Mouse (Mus musculus) forelimb bud, embryonic 11.5 days (tissue): Measurements from ENCODE around the gene Tgfb3.

ENCODE experiments used
- DNase-seq: peaks from one replicate; pipeline ENCODE4 v3.0.0-alpha.2; 2012; ENCODE audit warnings: low read depth, low spot score

The Tgfb3 gene

DNA sequence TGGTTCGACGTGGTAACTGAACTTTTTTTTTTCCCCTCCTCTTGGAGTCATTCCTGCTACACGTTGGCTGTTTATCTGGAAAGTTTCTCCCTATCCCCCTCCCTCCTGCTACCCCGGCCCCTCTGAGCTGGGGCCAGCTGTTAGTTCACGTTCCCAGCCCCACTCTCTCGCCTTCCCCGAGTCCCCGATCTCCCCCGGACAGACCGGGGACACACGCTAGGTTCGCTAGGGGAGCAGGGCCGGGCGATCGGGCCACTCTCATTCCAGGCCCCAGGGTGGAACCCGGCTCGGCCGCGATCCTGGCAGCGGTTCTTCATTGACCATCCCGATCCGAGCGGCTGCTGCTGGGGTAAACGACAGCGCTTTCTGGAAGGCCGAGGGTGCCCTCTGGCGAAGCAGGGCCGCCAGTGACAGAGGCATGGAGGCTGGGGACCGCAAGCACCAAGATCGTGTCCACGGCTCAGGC, 394 bp upstream of the Tgfb3 start:
- peak; percentile 88 for DNase-seq

DNA sequence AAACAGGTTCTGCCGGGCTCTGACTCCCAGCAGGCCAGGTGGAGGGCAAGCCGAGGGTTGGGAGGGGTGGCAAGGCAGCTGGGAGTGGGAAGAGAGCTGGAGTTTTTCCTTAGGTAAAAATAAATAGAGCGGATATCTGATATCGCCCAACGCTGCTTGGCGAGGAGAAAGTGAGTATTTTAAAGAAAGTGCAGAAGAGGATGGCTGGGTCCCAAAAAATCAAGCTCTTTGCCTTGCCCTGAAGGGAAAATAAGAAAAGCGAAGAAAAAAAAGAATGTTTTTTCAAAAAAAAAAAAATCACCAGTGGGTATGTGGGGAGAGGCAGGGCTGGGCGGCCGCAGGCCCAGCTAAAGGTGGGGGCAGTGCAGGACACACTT, 677 bp downstream of the Tgfb3 start:
- no peak for DNase-seq

DNA sequence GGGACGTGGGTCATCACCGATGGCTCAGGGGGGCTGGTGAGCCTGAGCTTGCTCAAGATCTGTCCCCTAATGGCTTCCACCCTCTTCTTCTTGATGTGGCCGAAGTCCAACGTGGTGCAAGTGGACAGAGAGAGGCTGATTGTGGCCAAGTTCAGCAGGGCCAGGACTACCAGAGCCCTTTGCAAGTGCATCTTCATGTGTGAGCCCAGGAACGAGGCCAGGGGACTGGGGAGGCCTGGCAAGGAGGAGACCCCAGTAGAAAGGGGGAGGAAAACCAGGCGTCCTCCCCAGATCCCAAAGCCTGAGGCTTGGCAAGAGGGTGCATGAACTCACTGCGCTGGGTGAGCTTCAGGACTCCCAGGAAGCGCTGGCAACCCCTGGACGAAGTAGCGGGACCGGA, 1.1 kb downstream of the Tgfb3 start:
- DNase-seq = no peak

DNA sequence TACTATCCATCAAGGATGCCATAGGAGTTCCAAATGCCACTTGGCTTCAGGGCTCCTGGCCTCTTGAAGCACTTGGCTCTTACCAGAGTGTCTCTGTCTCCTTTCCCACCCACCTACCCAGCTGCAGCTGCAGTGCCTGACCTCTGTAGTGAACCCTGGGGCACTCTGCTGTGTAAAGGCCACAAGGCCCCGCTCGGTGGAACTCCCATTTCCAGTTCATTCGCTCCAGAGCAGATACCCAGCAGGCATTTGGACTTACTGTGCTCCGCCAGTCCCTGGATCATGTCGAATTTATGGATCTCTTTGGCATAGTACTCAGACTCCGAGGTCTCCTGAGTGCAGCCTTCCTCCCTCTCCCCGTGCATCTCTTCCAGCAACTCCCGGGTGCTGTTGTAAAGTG, 1.5 kb downstream of the Tgfb3 start:
- DNase-seq = no peak

DNA sequence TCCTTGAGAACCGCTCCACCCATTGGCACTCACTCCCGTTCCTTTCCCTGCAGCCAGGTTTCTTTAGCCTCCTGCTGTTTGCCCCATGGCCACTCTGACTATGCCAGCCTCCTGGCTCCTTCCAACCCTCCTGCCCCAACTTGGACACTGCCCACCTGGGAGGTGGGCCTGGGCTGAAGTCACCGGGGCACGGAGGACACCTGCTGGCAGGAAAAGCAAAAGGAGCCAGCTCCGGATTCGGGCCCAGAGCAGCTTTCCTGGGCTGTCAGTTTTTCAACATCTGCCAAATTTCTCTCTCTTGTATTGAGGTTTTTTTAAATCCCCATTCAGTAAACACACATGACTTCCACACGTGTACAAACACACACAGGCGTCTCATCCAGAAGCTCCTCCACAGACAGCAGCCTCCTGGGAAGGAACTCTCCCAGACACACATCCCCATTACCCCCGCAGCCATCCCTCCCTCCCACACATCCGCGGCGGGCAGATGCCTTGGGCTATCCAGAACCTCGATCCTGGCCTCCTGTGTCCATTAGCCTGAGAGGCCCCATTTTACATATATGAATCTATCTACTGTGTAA, 2.4 kb downstream of the Tgfb3 start:
- no peak for DNase-seq

DNA sequence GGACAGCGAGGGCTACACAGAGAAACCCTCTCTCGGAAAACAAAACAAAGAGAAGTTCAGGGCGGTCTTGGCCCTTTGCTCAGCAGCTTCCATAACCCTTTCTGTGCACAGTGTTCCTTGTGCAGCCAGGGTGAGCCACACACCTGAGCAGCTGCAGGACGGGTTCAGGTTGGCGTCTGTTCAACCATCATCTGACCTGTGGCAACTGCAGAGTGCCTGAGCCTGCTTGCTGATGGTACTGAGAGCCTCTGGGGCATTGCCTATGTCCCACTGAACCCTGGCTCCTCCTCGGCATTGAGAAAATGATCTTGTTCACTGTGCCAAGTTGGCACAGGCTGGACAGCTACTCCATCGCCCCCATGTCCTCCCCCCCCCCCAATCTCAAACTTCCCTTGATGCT, 3.5 kb downstream of the Tgfb3 start:
- no peak for DNase-seq

DNA sequence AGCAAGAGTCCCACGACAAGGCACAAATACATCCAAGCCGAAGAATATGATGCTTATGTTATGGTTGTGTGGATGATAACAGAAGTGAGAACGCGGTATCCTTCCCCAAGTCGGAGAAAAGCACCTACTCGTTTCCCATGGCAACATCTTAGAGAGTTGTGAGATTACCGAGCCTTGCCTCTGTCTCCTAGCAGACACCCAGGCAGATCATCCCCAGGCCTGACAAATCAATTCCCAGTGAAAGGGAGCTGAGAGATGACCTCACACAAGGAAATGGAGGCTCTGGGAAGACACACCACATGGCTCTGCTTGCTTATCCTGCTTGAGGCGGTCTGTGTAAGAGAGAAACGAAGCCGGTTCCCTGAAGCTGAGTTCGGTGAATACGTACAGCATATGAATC, 4.2 kb downstream of the Tgfb3 start:
- no peak for DNase-seq

DNA sequence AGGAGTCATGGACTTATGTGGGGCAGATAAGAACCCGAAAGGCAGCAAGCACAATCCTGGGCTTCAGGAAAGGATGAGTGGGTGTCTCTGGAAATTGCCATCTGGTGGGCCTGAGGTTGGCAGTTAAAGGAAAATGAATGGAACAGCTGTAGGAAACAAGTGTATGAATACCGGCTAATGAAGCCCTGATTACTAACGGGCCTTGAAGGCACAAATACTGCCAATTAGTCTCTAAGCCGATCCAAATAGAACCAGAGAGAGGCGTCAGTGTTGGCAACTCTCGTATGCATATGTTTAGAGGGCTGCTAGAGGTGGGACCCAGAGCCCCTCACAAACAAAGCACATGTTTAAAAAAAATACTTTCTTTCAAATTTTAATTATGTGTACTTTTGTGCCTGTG, 7.4 kb downstream of the Tgfb3 start:
- DNase-seq = no peak

DNA sequence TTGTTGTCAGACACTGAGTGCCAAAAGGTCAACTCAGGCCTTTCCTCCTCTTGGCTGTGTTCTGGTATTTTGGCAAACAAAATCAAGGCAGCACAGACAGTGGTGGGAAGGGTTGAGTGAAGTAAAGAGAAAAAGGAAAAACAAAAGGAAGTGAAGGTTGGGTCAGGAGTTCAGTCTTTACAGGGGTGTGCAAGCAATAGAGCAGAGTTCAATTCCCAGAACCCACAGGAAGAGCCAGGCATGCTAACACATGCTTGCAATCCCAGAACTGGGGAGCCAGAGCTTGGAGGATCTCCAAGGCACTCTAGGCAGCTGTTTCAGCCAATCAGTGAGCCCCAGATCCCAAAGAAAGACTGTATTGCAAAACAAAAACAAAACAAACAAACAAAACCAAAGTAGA, 14.0 kb downstream of the Tgfb3 start:
- no peak for DNase-seq

DNA sequence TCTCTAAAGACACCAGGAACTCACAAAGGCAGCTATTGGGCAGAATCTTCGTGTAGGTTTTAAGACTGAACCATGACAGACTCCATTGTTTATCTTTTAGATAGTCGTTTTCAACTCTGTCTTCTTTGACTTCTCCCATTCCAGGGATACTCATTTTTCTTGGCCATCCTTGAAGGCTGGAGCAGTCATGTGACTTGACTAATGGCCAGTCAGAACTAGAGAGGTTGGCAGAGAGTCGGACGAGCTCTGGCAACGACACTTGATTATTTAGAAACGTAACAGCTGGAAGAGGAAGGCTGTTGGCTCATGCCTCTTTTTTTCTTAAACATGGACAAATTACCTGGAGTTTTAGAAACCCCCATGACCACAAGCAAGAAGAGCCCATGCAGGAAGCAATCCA, 19.5 kb downstream of the Tgfb3 start:
- no peak for DNase-seq

DNA sequence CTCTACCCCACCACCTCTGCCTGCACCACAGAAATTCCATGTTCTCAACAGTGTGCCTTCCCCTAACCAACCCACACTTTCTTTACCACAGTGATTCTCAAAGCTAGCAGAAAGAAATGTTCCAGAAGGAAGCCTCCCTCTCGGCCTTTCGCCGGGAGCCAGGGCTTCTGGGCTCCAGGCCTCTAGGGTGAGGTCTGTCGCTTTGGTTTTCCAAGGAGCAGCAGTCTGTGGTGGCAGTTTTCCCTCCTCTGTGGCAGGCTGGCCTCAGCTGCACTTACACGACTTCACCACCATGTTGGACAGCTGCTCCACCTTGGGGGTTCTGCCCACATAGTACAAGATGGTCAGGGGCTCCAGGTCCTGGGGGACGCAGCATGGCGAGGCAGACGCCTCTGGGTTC, 21.3 kb downstream of the Tgfb3 start:
- no peak for DNase-seq

DNA sequence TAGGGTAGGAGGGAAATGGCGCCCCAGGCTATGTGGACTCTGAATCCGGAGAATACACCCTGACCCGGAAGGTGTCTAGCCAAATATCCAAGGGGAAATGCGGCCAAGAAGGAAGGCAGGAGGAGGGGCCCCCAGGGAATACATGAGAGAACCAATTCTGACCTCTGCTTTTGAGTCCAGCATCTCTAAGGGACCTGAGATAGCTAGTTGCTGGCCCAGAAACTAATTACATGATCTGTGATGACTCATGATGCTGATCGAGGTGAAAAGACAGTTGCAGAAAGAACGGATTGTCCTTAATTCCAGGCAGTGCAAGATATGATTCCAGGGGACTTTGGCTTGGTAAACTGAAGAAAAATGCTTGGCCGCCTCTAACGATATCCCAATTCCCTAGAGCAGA, 21.9 kb downstream of the Tgfb3 start:
- no peak for DNase-seq

DNA sequence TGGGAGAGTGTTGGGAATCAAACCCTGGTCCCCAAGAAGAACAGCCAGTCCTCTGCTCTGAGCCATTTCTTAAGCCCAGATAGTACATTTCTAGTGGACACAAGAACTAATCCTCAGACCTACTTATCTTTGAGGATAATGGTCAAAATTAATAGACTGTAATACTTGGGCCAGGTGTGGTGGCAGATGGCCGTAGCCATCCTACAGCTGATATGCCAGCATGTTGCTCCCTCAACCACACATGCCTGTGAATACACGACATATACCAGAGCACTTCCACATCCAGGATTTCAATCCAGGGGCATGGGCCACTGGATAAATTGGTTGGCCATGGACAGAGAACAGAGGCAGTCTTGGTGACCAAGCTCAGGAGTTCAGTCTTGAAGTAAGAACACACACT, 23.5 kb downstream of the Tgfb3 start:
- no peak for DNase-seq

DNA sequence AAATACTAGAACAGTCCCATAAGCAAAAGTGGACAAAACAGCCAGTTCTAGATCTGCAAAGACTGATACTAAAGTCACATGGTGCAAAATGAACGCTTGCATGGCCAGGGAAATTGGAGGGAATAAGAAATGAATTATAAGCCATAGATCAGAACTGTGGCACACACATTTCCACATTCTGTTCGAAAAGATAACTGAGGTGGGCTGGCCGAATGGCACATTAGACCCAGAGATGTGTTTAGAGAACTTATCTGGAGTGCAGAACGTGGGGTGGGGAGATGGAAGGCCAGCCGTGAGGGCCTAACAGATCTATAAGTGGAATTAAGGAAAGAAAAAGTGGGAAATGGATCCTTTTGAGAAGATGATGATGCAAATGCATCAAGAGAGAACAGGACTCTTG, 27.4 kb downstream of the Tgfb3 start:
- DNase-seq = no peak

DNA sequence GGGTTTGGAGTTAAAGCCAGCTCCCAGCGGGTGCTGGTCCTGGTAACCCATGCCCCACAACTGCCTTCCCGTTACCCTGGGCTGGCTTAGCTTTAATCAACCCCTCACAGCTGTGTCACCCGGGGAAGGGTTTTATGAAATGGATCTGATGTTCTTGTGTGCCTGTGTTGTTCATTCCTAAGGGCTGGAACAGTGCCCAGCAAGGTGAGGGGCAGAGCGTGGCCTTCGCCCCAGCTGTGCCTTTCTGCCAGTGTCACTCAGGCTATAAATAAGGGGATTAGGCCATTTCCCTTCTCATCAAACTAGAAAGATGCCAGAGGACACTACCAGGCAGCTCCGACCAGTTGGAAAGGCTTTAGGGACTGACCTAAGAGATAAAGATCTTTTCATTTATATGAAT, 29.0 kb downstream of the Tgfb3 start:
- no peak for DNase-seq

DNA sequence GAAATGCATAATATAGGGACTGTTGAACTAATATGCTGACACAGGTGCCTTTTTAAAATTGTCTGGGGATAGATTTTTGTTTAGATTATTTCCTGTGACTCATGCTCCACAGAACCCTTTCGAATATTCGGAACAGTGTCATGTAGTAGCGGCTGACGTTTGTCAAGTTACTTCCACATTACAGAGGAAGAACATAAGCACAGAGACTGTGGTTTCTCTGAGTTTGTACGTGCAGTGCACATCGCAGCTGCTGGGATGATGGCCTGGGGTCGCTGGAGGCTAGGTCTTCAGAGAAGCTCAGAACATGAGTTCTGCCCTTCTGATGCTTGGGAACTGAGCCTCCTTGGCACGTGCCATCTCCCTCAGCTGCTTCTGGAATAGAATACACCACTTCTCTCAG, 31.5 kb downstream of the Tgfb3 start:
- DNase-seq = no peak

DNA sequence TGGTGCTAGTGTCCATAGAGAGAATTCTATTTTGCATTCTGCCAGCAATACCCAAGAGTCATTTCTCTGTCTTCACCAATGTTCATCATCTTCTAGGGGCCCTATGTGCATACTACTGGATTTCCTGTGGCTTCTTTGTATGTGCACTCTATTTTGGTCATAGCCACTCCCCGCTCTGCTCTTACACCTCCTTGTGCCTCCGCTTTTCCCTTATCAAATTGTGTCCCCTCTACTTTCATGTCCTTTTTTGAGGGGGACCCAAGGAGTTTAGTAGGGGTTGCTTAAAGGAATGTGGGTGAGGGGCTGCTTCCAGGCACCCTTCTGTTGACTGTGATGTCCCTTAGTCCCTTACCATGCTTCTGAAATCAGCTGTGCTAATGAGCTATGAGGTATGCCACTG, 32.1 kb downstream of the Tgfb3 start:
- no peak for DNase-seq

DNA sequence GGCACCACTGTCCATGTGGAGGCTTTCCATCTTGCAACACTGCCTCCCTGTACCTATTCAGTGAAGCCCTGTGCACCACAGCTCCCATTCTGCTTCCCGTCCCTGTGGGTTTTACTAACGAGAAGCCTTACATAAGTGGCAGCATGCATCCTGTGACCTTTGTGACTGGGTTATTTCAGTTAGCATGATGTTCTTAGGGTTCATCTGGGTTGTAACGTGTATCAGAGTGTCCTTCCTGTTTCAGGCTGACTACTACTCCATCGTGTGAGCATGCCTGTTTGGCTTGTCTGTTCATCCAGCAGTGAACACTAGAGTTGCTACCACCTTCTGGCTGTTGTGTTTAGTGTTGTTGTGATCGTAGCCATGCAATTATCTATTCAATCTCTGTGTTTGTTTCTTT, 32.7 kb downstream of the Tgfb3 start:
- no peak for DNase-seq

DNA sequence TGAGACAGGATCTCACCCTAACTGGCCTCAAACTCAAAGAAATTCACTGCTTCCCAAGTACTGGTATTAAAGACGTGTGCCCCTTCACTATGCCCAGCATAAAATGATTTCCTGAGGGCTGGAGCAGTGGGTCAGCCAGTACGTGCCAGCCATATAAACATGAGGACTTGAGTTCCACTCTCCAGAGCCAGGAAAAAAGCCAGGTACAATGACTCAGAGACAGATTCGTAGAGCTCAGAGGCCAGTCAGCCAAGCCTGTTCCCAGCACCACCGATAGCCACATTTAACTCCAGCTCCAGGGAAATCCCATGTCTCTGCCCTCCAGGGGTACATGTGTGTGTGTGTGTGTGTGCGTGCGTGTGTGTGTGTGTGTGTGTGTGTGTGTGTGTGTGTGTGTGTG, 39.1 kb downstream of the Tgfb3 start:
- DNase-seq = no peak

DNA sequence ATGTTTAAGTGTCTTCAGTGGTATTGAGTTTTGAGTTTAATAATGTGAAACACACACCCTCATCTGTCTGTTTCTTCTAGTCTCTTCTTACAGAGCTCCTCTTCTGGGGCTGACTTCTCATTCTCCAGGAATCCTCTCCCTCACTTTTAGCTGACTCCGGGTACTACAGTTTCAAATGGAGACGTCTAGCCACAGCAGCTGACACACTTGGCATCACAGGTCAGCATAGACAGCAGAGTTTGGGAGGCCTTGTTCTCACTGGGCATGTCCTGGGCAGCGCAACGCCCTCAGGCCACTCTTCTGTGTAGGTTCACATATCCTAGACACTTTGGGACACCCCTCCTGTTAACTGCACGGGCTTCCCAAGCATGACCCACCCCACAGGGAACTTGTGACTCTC, 39.8 kb downstream of the Tgfb3 start:
- DNase-seq = no peak

DNA sequence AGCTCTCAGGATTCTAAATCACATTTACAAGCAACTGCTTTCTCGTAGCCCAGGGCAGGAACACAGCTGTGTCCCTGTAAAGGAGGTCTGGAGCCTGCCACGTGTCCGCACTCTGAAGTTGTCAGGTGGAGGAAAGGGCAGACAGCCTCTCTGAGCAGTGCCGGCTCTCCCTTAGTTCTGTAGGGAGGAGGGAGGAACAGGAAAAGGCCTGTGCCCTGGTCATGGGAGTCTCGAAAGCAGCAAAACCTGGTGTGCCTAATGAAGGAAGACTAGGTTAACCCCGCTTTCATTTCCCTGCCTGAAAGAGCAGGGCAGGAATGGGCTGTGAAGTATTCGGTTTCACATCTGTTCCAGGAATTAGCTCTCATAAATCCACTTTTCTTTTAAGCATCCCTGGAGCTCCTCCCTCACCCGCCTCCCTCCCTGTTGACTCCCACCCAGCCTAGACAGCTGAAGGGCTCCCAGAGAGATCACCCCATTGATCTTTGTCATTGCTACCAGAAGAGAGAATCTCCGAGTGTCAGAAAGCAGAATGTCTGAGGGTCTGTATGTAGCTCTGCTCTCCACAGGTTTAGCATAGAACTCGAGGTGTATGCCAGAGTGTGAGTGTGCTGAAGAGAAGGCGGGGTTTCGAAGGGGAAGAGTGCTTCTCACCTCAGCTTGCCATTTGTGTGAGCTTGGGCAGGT, 41.5 kb downstream of the Tgfb3 start:
- peak; percentile 86 for DNase-seq

DNA sequence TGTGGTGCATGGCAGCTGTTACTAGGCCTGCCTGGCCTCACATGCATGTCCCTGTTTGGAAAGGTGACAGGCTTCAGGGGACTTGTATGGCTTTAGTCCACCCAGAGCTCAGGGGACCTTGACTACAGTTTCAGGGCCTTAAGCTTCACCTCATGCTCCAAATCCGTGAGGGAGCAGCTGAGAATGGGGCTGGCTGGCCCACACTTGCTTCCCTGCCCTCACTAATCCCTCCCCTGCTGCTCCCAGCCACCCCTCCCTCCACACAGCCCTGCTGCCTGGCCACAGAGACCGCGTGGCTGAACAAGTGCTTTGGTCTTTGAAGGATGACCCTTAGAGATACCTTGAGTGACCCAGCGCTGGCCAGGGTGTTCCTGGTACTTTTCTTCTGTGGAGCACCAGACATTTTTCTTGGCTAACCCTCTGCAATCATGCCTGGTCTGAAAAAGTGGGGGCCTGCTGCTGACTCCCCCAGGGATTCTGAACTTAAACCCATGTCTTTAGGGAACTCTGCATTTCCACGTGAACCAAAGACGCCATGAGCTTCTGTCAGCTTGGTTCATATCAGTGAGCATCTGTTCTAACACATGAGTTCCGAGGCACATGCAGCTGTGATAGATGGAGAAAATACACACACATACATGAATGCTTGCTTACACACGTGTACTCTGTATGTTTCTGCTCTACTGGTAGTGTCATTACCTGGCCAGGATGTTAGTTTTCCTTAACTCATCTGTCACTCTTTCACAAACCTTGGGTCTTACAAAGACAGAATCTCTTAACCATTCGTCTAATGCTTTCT, 42.3 kb downstream of the Tgfb3 start:
- DNase-seq = no peak

DNA sequence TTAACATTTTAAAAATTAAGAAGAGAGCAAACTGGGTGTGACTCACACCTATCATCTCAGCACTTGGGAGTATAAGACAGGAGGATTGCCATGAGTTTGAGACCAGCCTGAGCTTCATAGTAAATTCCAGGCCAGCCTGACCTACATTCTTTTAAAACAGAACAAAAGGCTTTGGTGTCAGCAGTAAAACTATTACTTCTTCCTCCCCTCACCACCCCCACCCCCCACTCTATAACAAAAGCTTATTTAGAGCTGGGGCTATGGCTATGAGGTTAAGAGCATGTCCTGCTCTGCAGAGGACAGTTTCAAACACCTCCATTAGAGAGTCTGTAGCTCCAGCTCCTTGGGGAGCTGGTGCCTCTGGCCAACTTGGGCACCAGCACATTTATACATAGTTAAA, 43.3 kb downstream of the Tgfb3 start:
- DNase-seq = no peak
